Mouse (Mus musculus): Measurements from ENCODE around the gene Peak1.

DNA sequence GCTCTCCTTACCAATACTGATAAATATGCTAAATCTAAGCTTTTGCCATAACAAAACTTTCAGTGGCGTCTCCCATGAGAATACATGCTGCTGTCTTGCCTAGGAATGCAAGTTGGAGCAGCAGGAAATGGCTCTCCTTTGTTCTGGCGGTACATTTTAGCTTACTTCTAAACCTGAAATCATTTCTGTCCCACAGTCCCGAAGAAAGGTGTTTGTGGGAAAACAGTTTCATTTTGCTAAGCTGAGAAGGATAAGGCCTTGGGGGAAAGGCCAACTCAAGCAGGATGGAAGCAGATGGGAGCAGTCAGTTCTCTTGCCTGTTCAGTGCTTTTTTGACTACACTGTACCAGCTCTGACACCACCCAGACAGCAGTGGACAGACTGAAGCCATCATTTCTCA, 49.1 kb downstream of the Peak1 start:
- TF ChIP-seq CTCF (IDR thresholded peaks at IDR 0.05; ENCODE audit: low read depth) (no peak), EP300 (IDR thresholded peaks at IDR 0.05; ENCODE audit: low read depth) (no peak)

Measured in liver, postnatal 0 days (tissue).